Mouse (Mus musculus) testis, adult 2 months (tissue): Measurements from ENCODE around the gene Rab12. TPM values are rescaled to one million over a fixed set of nuclear protein-coding genes. Genes with fewer than 3 reads are reported as not detected.

ENCODE experiments used
- H3K27ac ChIP-seq: fragments of 200-500 bp; 2 replicates; pipeline ENCODE4 v1.5.1; 2012; ENCODE audit warnings: low read depth, low read length; ENCODE audit not compliant: control insufficient read depth, insufficient read depth
- H3K27me3 ChIP-seq: fragments of 200-500 bp; 2 replicates; pipeline ENCODE4 v1.6.1; 2012; ENCODE audit warnings: mild to moderate bottlenecking, low read length, moderate library complexity; ENCODE audit not compliant: control insufficient read depth, insufficient read depth
- H3K36me3 ChIP-seq: fragments of 200-500 bp; 2 replicates; pipeline ENCODE4 v1.6.1; 2012; ENCODE audit warnings: mild to moderate bottlenecking, low read length; ENCODE audit not compliant: control insufficient read depth, insufficient read depth
- H3K4me1 ChIP-seq: fragments of 200-500 bp; 2 replicates; pipeline ENCODE4 v1.6.1; 2012; ENCODE audit warnings: low read length; ENCODE audit not compliant: control insufficient read depth, insufficient read depth
- H3K4me3 ChIP-seq: fragments of 200-500 bp; 2 replicates; pipeline ENCODE4 v1.5.1; 2012; ENCODE audit warnings: low read depth, mild to moderate bottlenecking, low read length, moderate library complexity, mixed read lengths; ENCODE audit not compliant: control insufficient read depth
- CTCF ChIP-seq: fragments of 200-500 bp; IDR thresholded peaks from 2 replicates; pipeline ENCODE4 v1.5.1; 2012; ENCODE audit warnings: low read depth, mild to moderate bottlenecking, inconsistent platforms, low read length, moderate library complexity; ENCODE audit not compliant: control insufficient read depth, insufficient read depth, insufficient replicate concordance
- POLR2A ChIP-seq: fragments of 200-500 bp; IDR thresholded peaks from 2 replicates; pipeline ENCODE4 v1.6.1; 2012; ENCODE audit warnings: low read depth, mild to moderate bottlenecking, inconsistent platforms, low read length, moderate library complexity; ENCODE audit not compliant: control insufficient read depth
- polyA plus RNA-seq: library from polyadenylated mRNA; depleted of rRNA; stranded (reverse); fragments of >200 nt; gene quantifications from 2 replicates; pipeline ENCODE4 v1.2.3, GENCODE M21; 2012

Gene Rab12
- polyA plus RNA-seq, 1 experiment, result 11.3 TPM

DNA sequence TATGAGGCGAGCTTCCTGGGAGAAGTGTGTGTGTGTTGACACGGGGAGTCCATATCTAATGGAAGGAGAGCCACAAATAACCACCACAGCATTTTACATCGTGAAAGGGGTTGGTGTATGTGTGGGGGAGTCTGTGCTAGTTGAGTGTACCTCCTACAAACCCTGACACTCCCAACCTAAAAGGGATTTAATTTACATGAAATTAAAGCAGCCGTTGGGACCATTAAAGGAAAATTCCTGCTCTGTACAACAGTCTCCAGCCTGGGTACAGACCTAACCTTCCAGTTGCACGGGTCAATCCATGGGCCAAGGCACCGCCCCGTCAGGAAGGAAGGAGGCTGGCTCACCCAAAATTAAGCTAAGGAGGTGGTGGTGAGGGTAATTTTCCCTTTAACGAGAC lies 49.5 kb downstream of the Rab12 start:
- Histone ChIP-seq H3K27me3 (no peaks in the 10 kb centered on the region), H3K4me1 (no peaks in the 10 kb centered on the region), H3K4me3 (no peak overlapping the region), H3K36me3 (no peaks in the 10 kb centered on the region), H3K27ac (no peak overlapping the region)
- TF ChIP-seq CTCF (no peak), POLR2A (no peak)

DNA sequence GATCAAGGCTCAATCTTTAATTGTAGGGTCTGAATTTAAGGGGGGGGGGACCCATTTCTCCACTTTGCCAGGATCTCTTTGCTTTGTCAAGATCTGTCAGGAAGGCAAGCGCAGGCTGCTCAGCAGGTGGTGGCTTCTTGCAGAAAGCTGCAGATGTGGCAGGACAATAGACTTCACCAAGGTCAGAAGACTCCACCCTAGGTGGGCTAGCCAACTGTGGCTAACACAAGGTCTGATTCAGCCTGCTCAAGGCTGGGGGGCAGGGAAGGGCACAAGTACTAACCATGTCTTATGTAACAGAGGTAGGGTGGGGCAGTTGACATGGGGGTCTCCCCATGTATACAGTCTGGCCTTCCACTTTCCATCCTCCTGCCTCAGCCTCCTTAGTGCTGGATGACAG lies 62.3 kb downstream of the Rab12 start:
- TF ChIP-seq CTCF (no peak), POLR2A (no peak; the same call in 1 of the 2 replicates)
- Histone ChIP-seq H3K4me1 (peaks cover 2% of the 10 kb centered on the region; the same call in 1 of the 2 replicates), H3K4me3 (peak overlapping the region; percentile 40; the same call in 1 of the 2 replicates), H3K27ac (no peak overlapping the region), H3K27me3 (no peaks in the 10 kb centered on the region), H3K36me3 (no peaks in the 10 kb centered on the region)

DNA sequence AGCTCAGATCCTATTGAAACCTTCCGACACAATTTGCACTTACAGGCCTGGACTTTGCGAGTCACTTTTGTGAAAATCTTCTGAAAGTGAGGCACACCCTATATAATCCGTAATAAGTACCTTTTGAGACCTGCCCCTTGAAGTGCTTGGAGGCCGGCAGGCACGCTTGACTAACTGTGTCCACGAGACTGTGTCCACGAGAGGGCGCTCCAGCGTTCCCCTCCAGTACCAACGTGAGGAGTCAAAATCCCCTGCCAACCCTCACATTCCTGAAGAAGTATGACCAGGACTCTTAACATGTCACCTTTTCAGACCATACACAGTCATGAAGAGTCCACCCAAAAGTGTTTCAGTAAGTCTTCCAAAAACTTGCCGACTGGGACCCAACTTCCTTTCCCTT lies 68.4 kb downstream of the Rab12 start:
- H3K4me3 ChIP-seq, result no peak overlapping the region
- no peaks in the 10 kb centered on the region for H3K36me3 ChIP-seq
- H3K4me1 ChIP-seq, result peaks cover 20% of the 10 kb centered on the region
- H3K27ac ChIP-seq, result no peak overlapping the region
- peaks cover 2% of the 10 kb centered on the region; the same call in 1 of the 2 replicates for H3K27me3 ChIP-seq
- no peak for TF ChIP-seq POLR2A
- peak; percentile 93; the same call in 1 of the 2 replicates for TF ChIP-seq CTCF

DNA sequence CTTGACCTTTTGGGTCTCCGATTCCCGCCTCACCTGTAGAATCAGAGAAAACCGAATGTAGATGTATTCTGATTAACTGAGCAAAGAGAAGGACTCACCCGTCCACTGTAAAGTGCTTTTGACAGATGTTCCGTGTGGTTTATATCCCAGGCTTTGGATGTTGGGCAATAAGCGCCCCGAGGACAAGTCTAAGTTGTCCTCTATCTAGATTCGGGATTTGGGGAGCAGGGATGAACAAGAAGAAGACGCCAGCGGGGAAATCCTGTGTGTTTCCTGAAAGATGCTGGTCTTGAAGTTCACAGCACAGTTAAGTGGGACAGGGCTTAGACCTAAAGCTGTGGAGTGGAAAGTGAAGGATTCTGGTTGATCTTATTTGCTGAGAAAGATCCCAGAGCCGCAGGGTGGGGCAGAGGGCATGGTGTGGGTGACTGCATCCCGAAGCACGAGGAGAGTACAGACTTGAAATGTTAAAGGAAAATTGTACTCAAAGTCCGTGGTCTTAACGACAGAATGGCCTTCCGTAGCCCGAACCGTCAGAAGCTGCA lies 68.9 kb downstream of the Rab12 start:
- H3K27me3 ChIP-seq, result peaks cover 2% of the 10 kb centered on the region; the same call in 1 of the 2 replicates
- H3K36me3 ChIP-seq, result no peaks in the 10 kb centered on the region
- peak overlapping the region; percentile 15; the same call in 1 of the 2 replicates for H3K27ac ChIP-seq
- TF ChIP-seq CTCF, result no peak
- TF ChIP-seq POLR2A, result no peak
- peak overlapping the region; percentile 71 for H3K4me3 ChIP-seq
- H3K4me1 ChIP-seq, result peaks cover 20% of the 10 kb centered on the region

DNA sequence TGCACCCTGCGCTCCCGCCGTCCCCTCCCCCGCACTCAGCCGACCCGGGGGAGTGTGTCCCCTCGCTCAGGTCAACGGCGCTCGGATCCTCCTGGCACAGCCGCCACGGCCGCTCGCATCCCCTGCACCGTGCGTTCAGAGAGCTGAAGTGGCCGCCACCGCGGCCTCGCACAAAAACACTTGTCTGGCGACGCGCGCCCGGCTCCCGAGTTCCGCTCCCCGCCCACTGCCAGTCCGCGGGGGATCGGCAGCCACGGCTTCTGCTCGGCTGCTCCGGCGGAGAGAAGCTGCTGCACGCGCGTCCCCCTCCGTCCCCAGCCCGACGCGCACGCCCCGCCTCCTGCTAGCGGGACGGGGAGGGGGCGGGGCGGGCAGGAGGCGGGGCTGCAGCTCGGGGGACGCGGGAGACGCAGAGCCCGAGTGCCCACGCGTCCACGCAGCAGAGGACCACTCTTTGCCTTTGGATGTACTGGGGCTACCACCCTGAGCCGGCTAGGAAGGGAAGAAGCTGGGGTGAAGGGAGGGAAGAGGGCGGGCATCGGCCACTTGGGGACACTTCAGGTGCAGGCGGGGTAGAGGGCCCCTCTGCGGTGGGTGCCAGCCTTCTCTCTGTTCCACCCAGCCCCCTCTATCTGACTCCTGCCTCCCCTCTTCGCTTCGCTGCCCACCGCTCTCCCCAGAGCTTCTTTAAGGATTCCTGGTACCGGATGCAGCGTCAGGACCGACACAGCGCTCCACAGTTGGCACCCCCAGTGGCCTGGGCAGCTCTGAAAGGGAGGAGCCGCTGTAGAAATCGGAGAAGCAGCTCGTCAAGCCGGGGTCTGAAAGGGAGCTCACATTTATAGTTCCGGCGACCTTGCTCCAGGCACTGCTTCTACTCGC lies 69.8 kb downstream of the Rab12 start, which contains the start of gene Mtcl1:
Gene Mtcl1 (minus strand): TSS at position 291 of the 882 bp plus-strand sequence.
- Histone ChIP-seq H3K4me3 (peak within 1 kb of the TSS; percentile 79), H3K27ac (peak within 1 kb of the TSS; percentile 39), H3K36me3 (no peaks in the 10 kb centered on the region), H3K4me1 (peaks cover 20% of the 10 kb centered on the region), H3K27me3 (peaks cover 2% of the 10 kb centered on the region; the same call in 1 of the 2 replicates)
- TF ChIP-seq POLR2A (peak; percentile 20; the same call in 1 of the 2 replicates), CTCF (no peak)

DNA sequence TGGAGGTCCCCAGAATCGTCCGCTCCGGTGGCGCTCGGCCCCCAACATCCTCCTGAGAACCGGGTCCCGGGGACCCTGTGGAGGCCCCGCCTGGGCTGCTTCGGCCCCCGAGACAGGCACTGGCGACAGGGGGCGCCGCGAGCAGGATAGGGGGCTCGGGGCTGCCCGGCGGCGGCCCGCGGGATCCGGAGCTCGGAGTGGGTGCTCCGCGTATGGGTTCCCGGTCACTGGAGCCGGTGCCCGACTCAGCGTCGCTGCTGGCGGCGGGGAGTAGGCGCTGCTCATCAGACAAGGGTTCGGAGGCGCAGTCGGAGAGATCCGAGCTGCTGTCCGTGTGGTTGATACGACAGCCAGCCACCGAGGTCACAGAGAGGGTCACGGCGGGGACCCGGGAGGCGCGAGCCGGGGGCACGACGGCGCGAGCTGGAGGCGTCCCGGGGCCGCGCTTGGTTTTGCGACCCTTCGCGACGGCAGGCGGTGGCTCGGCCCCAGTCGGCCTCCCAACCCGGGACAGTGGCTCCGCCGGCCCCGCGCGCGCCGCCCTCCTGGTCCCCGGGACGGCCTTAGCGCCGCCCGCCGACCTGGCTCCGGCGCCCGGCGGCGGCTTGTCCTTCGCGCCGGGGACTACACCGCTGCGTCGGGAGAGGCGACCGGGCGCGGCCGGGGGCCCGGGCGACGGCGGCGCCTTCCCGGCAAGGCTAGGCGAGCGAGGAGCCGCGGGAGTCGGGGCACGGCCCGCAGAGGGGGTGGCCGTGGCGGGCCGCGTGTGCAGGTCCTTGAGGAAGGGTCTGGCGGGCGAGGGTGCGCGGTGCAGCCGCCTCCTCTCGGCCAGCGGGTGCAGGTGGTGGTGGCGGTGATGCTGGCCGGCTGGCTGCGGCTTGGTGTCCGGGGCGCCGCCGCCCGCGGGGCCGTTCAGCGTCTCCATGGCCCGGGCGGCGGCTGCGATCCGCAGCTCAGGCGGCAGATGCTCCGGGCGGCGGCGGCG lies 70.8 kb downstream of the Rab12 start:
- H3K27me3 ChIP-seq, result peaks cover 2% of the 10 kb centered on the region; the same call in 1 of the 2 replicates
- peak overlapping the region; percentile 79 for H3K4me3 ChIP-seq
- H3K27ac ChIP-seq, result peak overlapping the region; percentile 39; the same call in 1 of the 2 replicates
- peaks cover 20% of the 10 kb centered on the region for H3K4me1 ChIP-seq
- no peaks in the 10 kb centered on the region for H3K36me3 ChIP-seq
- TF ChIP-seq POLR2A (no peak), CTCF (no peak)

DNA sequence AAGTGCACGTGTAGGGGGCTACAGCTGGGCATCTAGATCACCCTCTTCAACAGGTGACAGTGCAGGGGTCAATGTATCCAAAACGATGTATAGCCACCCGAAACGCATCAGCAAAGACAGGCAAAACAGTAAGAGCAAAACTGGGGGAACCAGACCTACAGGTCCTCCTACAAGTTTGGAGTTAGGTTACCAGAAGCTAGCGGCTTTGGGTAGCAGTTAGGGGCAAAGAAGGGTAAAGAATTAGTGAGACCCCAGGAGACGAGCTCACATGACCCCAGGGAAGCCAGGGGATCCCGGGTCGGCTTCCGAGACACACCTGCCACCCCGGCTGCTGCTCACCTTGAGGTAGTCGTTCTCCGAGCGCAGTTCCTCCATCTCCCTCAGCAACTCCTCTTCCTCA lies 71.6 kb downstream of the Rab12 start:
- peaks cover 20% of the 10 kb centered on the region for H3K4me1 ChIP-seq
- TF ChIP-seq CTCF (no peak), POLR2A (no peak)
- H3K27me3 ChIP-seq, result peaks cover 2% of the 10 kb centered on the region; the same call in 1 of the 2 replicates
- no peaks in the 10 kb centered on the region for H3K36me3 ChIP-seq
- peak overlapping the region; percentile 79 for H3K4me3 ChIP-seq
- no peak overlapping the region for H3K27ac ChIP-seq
